Mouse (Mus musculus) bone marrow macrophage, adult 2 months (primary cell): ENCODE data around the gene Atf6b. TPM values are rescaled to one million over a fixed set of nuclear protein-coding genes. Genes with fewer than 3 reads are reported as not detected.

Source experiments
- H3K27ac ChIP-seq: 2 replicates; pipeline ENCODE4 v1.5.1; 2012; ENCODE audit warnings: low read depth, low read length; ENCODE audit not compliant: insufficient read depth
- H3K4me1 ChIP-seq: 2 replicates; pipeline ENCODE4 v1.6.1; 2012; ENCODE audit warnings: low read length; ENCODE audit not compliant: control insufficient read depth, insufficient read depth
- H3K4me3 ChIP-seq: 2 replicates; pipeline ENCODE4 v1.5.1; 2012; ENCODE audit warnings: mild to moderate bottlenecking, low read length, moderate library complexity; ENCODE audit not compliant: insufficient read depth
- CTCF ChIP-seq: IDR thresholded peaks from 2 replicates; pipeline ENCODE4 v1.5.1; 2012; ENCODE audit warnings: low read depth, mild to moderate bottlenecking, low read length, moderate library complexity
- POLR2A ChIP-seq: IDR thresholded peaks from 2 replicates; pipeline ENCODE4 v1.6.1; 2012; ENCODE audit warnings: mild to moderate bottlenecking, low read depth, low read length, borderline replicate concordance
- polyA plus RNA-seq: library from polyadenylated mRNA; stranded (reverse); fragments of >200 nt; gene quantifications from 2 replicates; pipeline ENCODE4 v1.2.4, GENCODE M21; 2012; ENCODE audit not compliant: missing spikeins, insufficient read depth, insufficient read length

Gene Atf6b
- polyA plus RNA-seq, 1 experiment = 62.7 TPM

GRCm38 (mm10) chr17:34662468-34662867, 15.5 kb downstream of the Atf6b start:
- Histone ChIP-seq H3K4me3 (no peak overlapping the region), H3K27ac (no peak overlapping the region), H3K4me1 (peaks cover 6% of the 10 kb centered on the region; the same call in 1 of the 2 replicates)
- TF ChIP-seq POLR2A (no peak), CTCF (no peak)

- TF ChIP-seq POLR2A (no peak), CTCF (no peak)
- H3K27ac ChIP-seq = no peak overlapping the region
- peaks cover 4% of the 10 kb centered on the region; the same call in 1 of the 2 replicates for H3K4me1 ChIP-seq
- no peak overlapping the region for H3K4me3 ChIP-seq
Measured at GRCm38 (mm10) chr17:34662978-34663377, 16.0 kb downstream of the Atf6b start.

GRCm38 (mm10) chr17:34663558-34663957, 16.6 kb downstream of the Atf6b start:
- TF ChIP-seq CTCF (no peak), POLR2A (no peak)
- H3K4me3 ChIP-seq = no peak overlapping the region
- peaks cover 4% of the 10 kb centered on the region; the same call in 1 of the 2 replicates for H3K4me1 ChIP-seq
- no peak overlapping the region for H3K27ac ChIP-seq

GRCm38 (mm10) chr17:34664472-34664871, 17.5 kb downstream of the Atf6b start:
- H3K27ac ChIP-seq = no peak overlapping the region
- TF ChIP-seq POLR2A (no peak), CTCF (no peak)
- H3K4me3 ChIP-seq = no peak overlapping the region
- peaks cover 4% of the 10 kb centered on the region; the same call in 1 of the 2 replicates for H3K4me1 ChIP-seq

GRCm38 (mm10) chr17:34670235-34670634, 23.3 kb downstream of the Atf6b start, which contains the start of gene Tnxb:
Gene Tnxb, plus strand, starts transcription at chr17:34670535.
- H3K27ac ChIP-seq = no peak within 1 kb of the TSS
- no peaks in the 10 kb centered on the region for H3K4me1 ChIP-seq
- TF ChIP-seq CTCF (no peak), POLR2A (no peak)
- H3K4me3 ChIP-seq = no peak within 1 kb of the TSS

- Histone ChIP-seq H3K4me3 (no peak overlapping the region), H3K27ac (no peak overlapping the region), H3K4me1 (no peaks in the 10 kb centered on the region)
- TF ChIP-seq CTCF (no peak), POLR2A (no peak)
Measured at GRCm38 (mm10) chr17:34671151-34672066, 24.5 kb downstream of the Atf6b start.

GRCm38 (mm10) chr17:34672246-34672792, 25.4 kb downstream of the Atf6b start:
- H3K4me3 ChIP-seq = no peak overlapping the region
- TF ChIP-seq POLR2A (no peak), CTCF (no peak)
- no peaks in the 10 kb centered on the region for H3K4me1 ChIP-seq
- H3K27ac ChIP-seq = no peak overlapping the region

GRCm38 (mm10) chr17:34673139-34673538, 26.2 kb downstream of the Atf6b start:
- no peak overlapping the region for H3K27ac ChIP-seq
- no peaks in the 10 kb centered on the region for H3K4me1 ChIP-seq
- TF ChIP-seq CTCF (no peak), POLR2A (no peak)
- H3K4me3 ChIP-seq = no peak overlapping the region

- Histone ChIP-seq H3K4me1 (no peaks in the 10 kb centered on the region), H3K27ac (no peak overlapping the region), H3K4me3 (no peak overlapping the region)
- TF ChIP-seq CTCF (no peak), POLR2A (no peak)
Measured at GRCm38 (mm10) chr17:34674524-34675204, 27.7 kb downstream of the Atf6b start.
